Mouse (Mus musculus) G1E (cell line): Measurements from ENCODE around the gene Ryr1.

Experiments
- CTCF ChIP-seq: IDR thresholded peaks from 2 replicates; pipeline ENCODE4 v1.5.1; 2012; ENCODE audit warnings: low read depth, low read length, inconsistent platforms, mixed read lengths
- GATA2 ChIP-seq: IDR thresholded peaks from 2 replicates; pipeline ENCODE4 v1.6.1; 2012; ENCODE audit warnings: low read depth, low read length, inconsistent platforms, borderline replicate concordance
- POLR2AphosphoS5 ChIP-seq: IDR thresholded peaks from 2 replicates; pipeline ENCODE4 v1.6.1; 2012; ENCODE audit warnings: low read depth, low read length, inconsistent platforms; ENCODE audit not compliant: insufficient replicate concordance
- TAL1 ChIP-seq: conservative IDR thresholded peaks from 2 replicates; pipeline ENCODE4 v1.6.1; 2012; ENCODE audit warnings: low read depth, low read length, inconsistent platforms, mixed read lengths

GRCm38 (mm10) chr7:28954773-28955172 is 170.2 kb downstream of the Ryr1 start:
- TF ChIP-seq CTCF: no peak
- no peak for TF ChIP-seq TAL1
- TF ChIP-seq GATA2: no peak
- no peak for TF ChIP-seq POLR2AphosphoS5
